Mouse (Mus musculus): Measurements from ENCODE around the gene Picalm.

DNA sequence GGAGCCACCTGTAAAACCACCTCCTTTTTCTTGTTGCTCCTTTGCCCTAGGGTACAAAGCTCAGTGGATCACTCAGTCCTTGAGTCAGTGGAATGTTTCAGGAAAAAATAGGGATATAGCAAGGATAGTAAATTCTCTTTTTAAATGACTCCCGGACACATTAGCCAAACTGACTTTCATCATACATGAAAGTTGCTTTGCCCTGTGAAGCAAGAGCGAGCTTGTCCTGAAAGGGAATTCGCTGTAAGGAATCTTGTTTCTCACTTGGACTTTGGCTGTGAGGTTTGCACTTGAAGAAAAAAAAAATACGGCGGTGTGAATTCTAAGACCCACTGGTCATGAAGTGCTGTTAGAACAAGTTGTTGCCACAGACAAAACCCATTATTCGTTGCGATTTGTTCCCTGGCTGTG, 1.8 kb downstream of the Picalm start:
- no peak for TF ChIP-seq MAFK (IDR thresholded peaks at IDR 0.05; ENCODE audit: insufficient read depth, low read depth, low read length)
- no peak for TF ChIP-seq HCFC1 (IDR thresholded peaks at IDR 0.05; ENCODE audit: borderline replicate concordance, insufficient read depth, low read length)
